Mouse (Mus musculus): ENCODE measurements at regions not wholly inside any gene's neighbourhood (a gene's known extent, or its start where the extent isn't known, plus 50 kb on each side); places are given as distances from the start of the nearest gene placed in this dataset.

DNA sequence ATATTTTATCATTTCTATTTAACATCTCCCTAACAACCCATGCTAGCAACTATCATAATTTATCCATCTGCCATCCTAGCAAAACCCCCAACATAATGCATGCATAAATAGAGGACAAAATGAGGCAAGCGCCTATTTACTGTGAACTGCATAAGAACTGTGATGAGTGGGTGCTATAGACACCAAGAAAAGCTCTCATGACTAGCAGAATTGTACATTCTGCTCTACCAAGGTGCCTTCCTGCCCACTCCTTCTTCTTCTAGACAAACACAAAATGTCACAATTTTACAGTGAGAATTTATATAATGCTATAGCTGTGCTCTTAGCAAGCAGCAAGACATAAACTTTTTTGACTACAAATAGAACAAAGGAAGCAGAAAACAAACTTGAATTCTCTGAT is 305.9 kb downstream of the Brinp1 start:
- H3K4me3 ChIP-seq: no peak overlapping the region
- no peaks in the 10 kb centered on the region for H3K9me3 ChIP-seq
- no peak overlapping the region for H3K27ac ChIP-seq (replicated peaks)
- 88% methylated on average over 1 of the region's 1 CpGs for WGBS
- ATAC-seq (ENCODE audit: low read depth): no peak
- H3K9ac ChIP-seq: no peak overlapping the region
- no peak overlapping the region for H3K4me2 ChIP-seq
- no peaks in the 10 kb centered on the region for H3K36me3 ChIP-seq
- no peaks in the 10 kb centered on the region for H3K27me3 ChIP-seq
- no peaks in the 10 kb centered on the region for H3K4me1 ChIP-seq (replicated peaks)

DNA sequence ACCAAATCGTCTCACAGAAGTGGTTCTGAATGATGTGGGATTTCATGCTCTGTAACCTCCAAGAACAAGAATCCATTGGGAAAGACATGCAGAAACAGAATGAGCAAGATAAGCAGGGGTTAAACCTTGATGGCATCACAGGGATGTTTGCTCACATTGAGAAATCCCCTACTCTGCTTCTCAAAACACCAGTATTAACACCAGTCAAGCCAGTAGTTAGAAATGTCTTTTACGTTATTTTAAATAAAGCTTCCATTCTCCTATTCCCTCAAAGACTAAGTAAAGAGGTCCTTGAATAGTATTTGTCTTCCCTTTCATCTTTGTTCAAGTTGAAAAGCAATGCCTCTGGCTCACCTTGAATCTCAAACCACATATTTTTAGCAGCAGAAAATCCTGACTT is 320.9 kb downstream of the Brinp1 start:
- Histone ChIP-seq H3K4me3 (no peak overlapping the region), H3K36me3 (no peaks in the 10 kb centered on the region), H3K4me2 (no peak overlapping the region), H3K9me3 (no peaks in the 10 kb centered on the region), H3K27me3 (no peaks in the 10 kb centered on the region), H3K27ac (replicated peaks) (no peak overlapping the region), H3K9ac (no peak overlapping the region), H3K4me1 (replicated peaks) (no peaks in the 10 kb centered on the region)
- ATAC-seq (ENCODE audit: low read depth): no peak
- 85% methylated on average over 2 of the region's 2 CpGs for WGBS

DNA sequence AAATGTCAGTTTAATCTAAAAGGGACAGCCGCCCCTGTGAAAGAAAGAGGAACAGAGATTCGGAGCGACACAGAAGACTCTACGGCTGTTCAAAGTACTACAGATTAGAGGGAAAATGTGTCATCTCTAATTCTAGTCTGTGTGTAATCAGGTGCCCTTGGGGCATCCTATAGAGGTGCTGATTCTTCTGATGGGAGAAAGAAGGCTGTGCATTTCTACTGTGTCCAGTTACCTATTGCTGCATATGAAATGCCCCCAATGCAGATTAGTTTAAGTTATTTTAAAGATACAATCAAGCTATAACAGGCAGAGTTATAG is 330.2 kb downstream of the Brinp1 start:
- ATAC-seq (ENCODE audit: low read depth): peak; percentile 50; the same call in 1 of the 2 replicates
- H3K27ac ChIP-seq (replicated peaks): no peak overlapping the region
- H3K9ac ChIP-seq: no peak overlapping the region
- no peaks in the 10 kb centered on the region for H3K9me3 ChIP-seq
- WGBS: 21% methylated on average over 4 of the region's 4 CpGs
- no peaks in the 10 kb centered on the region for H3K36me3 ChIP-seq
- no peak overlapping the region for H3K4me2 ChIP-seq
- H3K4me1 ChIP-seq (replicated peaks): peaks cover 12% of the 10 kb centered on the region; the same call in 1 of the 2 replicates
- no peaks in the 10 kb centered on the region for H3K27me3 ChIP-seq
- H3K4me3 ChIP-seq: no peak overlapping the region

DNA sequence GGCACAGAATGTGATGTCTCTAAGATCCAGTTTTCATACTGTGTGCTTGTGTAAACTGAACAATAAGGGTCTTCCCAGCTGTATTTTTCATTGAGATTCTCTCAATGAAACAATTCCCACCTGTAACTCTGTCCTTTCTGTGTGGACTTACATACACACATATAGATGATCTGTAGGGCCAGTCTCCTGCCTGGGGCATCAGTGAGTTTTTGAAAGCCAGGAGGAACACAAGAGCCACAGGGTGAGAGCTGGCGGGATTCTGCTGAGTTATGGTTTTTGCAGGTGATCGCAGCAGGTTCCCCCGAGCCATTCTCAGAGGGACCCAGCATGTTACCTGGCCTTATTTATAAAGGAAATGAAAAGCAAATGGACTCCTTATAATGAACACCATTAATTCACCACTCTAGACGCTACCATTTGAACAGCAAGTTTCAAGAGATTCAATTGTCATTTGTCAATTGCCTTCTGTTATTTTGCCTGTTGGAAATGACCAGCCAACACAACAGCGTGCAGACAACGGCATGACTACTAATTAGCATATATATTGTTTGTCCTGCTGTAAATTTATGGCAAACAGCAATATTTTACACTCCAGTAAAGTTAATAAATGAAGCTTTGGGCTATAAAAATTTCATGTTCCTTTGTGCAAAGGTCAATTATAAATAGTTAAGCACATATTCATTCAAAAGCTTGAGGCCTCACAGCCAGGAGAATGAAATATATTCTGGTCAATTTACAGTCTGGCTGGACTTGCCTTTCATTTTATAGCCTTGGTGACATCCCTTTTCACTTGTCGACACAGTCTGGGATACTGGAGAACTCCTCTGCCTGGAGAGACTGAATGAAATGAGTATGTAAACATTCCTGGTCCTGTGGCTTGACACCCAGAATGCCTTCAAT is 330.8 kb downstream of the Brinp1 start:
- H3K4me2 ChIP-seq: no peak overlapping the region
- H3K27ac ChIP-seq (replicated peaks): no peak overlapping the region
- peak; percentile 78 for ATAC-seq (ENCODE audit: low read depth)
- H3K4me3 ChIP-seq: no peak overlapping the region
- H3K36me3 ChIP-seq: no peaks in the 10 kb centered on the region
- WGBS: 28% methylated on average over 7 of the region's 7 CpGs
- no peaks in the 10 kb centered on the region for H3K27me3 ChIP-seq
- no peak overlapping the region for H3K9ac ChIP-seq
- no peaks in the 10 kb centered on the region for H3K9me3 ChIP-seq
- peaks cover 12% of the 10 kb centered on the region; the same call in 1 of the 2 replicates for H3K4me1 ChIP-seq (replicated peaks)

DNA sequence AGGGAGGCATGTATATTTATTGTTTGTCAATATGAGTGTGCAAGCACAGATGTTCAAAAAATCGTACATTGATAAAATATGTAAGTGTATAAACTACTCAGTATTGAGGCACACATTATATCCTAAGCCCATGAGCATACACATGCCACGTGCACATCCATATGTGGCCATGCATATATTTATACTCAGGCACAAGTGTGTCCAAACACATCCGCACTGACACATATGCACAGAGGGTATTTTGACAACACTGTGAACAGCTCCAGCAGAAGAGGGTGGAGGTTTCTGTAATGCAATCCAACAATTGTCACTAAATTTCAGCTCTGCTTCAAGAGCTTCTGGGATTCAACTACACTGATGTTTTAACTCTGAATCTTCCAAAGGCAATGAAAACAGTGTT is 333.6 kb downstream of the Brinp1 start:
- no peak overlapping the region for H3K9ac ChIP-seq
- no peaks in the 10 kb centered on the region for H3K27me3 ChIP-seq
- no peak overlapping the region for H3K4me3 ChIP-seq
- 90% methylated on average over 3 of the region's 3 CpGs for WGBS
- H3K9me3 ChIP-seq: no peaks in the 10 kb centered on the region
- H3K36me3 ChIP-seq: no peaks in the 10 kb centered on the region
- peaks cover 12% of the 10 kb centered on the region; the same call in 1 of the 2 replicates for H3K4me1 ChIP-seq (replicated peaks)
- no peak for ATAC-seq (ENCODE audit: low read depth)
- H3K27ac ChIP-seq (replicated peaks): no peak overlapping the region
- no peak overlapping the region for H3K4me2 ChIP-seq

DNA sequence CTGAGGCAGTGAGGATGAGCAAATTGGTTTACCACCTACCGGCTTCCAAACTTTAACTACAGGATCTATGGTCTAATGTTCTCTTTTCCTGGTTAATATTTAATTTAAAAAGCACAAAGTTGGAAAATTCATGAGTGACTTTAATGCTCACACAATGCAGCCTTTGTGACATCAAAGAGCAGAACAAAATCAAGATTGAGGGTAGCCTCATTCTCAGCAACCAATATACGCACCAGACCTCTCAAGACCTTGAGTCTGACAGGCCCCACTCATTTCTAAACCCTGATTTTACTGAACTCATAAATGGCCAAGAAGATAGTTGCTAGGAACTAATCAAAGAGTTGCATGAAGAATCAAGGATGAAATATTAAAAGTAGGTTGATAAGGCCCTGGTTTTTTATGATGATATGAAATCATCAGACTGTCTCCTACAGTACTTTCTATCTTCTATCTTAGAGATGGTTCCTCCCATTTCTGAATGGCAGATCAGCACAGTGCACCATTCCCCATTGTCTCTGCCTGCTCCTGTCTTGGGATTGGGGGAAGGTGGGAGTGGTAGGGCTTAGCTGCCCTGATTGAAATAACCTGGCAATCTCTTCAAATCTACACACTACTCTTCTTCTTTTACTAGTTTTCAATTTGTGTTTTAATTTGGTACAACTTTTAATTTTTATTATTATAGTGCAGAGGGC is 338.3 kb downstream of the Brinp1 start:
- WGBS: 82% methylated on average over 2 of the region's 2 CpGs

DNA sequence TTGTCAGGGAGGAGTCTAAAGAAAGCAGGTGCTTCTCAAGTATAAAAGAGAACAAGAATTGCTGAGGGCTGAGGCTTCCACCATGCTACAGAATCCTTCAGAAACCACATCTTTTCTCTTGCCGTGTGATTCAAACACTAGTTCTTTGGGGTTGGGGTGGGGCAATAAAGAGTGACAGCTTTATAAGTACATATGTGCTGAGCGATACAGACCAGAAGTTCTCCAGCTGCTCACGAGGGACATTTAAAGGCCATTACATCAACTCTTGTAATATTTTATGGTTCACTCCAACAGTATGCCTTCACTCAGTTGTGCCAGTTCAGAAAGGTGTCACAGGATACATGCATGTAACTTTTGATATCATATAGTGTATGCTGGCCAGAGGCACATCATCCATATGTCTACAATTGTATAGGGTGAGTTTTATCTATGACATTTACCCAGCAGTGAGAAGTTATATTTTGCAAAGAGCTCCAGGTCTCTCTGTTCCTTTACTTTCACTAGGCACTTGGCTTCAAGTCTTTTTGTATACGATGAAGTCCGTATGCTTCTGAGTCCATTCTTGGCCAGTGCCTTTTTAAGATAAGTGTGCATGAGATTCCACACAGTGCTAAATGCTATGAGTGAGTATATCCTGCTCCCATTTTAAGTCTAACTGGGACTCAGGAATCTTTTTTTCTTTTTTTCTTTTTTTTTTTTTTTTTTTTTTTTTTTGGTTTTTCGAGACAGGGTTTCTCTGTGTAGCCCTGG is 341.8 kb downstream of the Brinp1 start:
- Histone ChIP-seq H3K36me3 (no peaks in the 10 kb centered on the region), H3K9ac (no peak overlapping the region), H3K4me3 (no peak overlapping the region), H3K9me3 (no peaks in the 10 kb centered on the region), H3K4me2 (no peak overlapping the region), H3K27me3 (no peaks in the 10 kb centered on the region), H3K4me1 (replicated peaks) (no peaks in the 10 kb centered on the region), H3K27ac (replicated peaks) (no peak overlapping the region)
- ATAC-seq (ENCODE audit: low read depth): no peak
- WGBS: 89% methylated on average over 5 of the region's 6 CpGs

More for the DNA sequence above, 338.3 kb downstream of the Brinp1 start:
- no peak for ATAC-seq (ENCODE audit: low read depth)
- Histone ChIP-seq H3K4me1 (replicated peaks) (no peaks in the 10 kb centered on the region), H3K27ac (replicated peaks) (no peak overlapping the region), H3K4me2 (no peak overlapping the region), H3K27me3 (no peaks in the 10 kb centered on the region), H3K36me3 (no peaks in the 10 kb centered on the region), H3K4me3 (no peak overlapping the region), H3K9me3 (no peaks in the 10 kb centered on the region), H3K9ac (no peak overlapping the region)

DNA sequence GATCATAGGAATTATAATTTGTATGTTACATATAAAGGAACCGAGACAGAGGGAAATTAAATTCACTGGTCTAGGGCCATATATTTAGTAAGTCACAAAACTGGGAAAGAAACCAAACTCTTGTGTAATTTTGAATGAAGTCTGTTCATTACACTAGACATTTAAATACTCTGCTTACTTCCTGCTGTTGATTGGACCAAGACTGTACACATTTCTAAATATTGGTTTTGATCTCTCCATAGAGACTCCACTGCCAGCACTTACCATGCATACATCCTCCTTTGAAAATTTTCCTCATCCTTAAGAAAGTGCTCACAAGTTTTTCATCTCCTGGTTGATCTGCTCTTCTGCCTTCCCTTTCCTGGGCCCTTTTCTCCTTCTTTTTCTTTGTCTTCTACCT is 358.9 kb downstream of the Brinp1 start:
- Histone ChIP-seq H3K36me3 (no peaks in the 10 kb centered on the region), H3K27me3 (no peaks in the 10 kb centered on the region), H3K4me1 (replicated peaks) (no peaks in the 10 kb centered on the region), H3K9me3 (no peaks in the 10 kb centered on the region), H3K4me3 (no peak overlapping the region), H3K4me2 (no peak overlapping the region), H3K9ac (no peak overlapping the region), H3K27ac (replicated peaks) (no peak overlapping the region)
- ATAC-seq (ENCODE audit: low read depth): no peak
- 83% methylated on average over 1 of the region's 1 CpGs for WGBS

DNA sequence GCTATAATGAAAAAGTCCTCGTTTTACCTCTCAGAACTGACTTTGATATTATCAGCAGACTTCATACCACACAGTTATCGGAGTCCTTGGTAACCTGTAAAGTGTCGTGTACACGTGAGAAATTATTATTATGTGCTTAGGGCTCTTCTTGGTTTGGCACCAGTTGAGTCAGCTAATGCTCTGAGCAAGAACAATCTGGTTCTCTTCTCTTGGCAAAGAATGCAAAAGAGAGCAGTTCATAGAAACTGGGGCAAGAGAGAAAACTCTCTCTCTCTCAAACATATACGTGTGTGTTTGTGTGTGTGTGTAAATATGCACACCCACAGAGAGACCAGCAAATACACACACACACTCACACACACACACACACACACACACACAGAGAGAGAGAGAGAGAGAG is 378.8 kb downstream of the Brinp1 start:
- no peaks in the 10 kb centered on the region for H3K27me3 ChIP-seq
- H3K4me3 ChIP-seq: no peak overlapping the region
- no peak overlapping the region for H3K9ac ChIP-seq
- H3K4me2 ChIP-seq: no peak overlapping the region
- no peaks in the 10 kb centered on the region for H3K36me3 ChIP-seq
- H3K4me1 ChIP-seq (replicated peaks): no peaks in the 10 kb centered on the region
- 88% methylated on average over 5 of the region's 5 CpGs for WGBS
- no peak for ATAC-seq (ENCODE audit: low read depth)
- no peaks in the 10 kb centered on the region for H3K9me3 ChIP-seq
- H3K27ac ChIP-seq (replicated peaks): no peak overlapping the region

DNA sequence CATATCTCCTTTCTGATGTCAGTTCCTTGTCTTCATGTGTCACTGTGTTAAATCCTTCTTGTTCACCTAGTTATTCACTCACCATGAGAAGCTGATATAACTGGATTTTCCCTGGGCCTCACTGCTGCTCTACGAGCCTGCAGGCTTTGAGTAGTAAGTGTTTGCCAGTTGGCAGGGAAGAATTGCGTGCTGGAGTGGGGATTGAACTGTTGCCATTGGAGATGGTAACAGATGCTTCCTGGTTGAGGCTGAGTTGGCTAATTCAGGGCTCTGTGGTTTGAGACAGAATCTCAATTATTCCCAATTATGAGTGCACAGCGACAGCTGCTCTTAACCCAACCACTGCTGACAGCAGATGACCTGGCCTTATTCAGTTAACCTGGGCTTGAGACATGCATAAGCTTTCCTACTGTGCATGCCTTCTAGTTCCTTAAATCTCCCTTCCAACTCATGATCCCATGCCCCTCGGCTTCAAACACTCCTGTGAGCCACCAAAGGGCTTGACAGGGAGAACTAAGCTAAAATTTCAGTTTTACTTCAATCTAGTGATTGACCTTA is 379.5 kb downstream of the Brinp1 start:
- H3K27me3 ChIP-seq: no peaks in the 10 kb centered on the region
- 83% methylated on average over 4 of the region's 4 CpGs for WGBS
- H3K27ac ChIP-seq (replicated peaks): no peak overlapping the region
- H3K9ac ChIP-seq: no peak overlapping the region
- H3K4me2 ChIP-seq: no peak overlapping the region
- H3K9me3 ChIP-seq: no peaks in the 10 kb centered on the region
- no peaks in the 10 kb centered on the region for H3K36me3 ChIP-seq
- H3K4me3 ChIP-seq: no peak overlapping the region
- ATAC-seq (ENCODE audit: low read depth): no peak
- H3K4me1 ChIP-seq (replicated peaks): no peaks in the 10 kb centered on the region

DNA sequence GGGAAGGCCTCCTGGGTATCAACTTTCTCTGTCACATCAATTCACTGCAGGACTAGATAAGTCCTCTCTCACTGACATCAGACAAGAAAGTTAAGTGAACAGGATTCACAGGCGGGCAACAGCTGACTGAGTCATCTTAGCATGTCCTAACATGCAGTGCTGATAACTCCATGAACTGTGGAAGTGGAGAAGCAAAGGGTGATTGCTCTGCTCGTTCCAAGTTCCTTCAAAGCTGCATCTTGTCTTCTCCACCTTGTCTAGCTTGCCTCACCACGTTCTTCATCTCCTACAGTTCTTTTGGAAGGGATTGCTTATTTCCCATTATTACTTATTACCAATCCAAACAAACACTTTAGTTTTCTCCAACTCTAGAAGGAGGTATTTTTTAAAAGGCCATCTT is 380.9 kb downstream of the Brinp1 start:
- no peaks in the 10 kb centered on the region for H3K4me1 ChIP-seq (replicated peaks)
- H3K36me3 ChIP-seq: no peaks in the 10 kb centered on the region
- no peak overlapping the region for H3K4me2 ChIP-seq
- H3K9ac ChIP-seq: no peak overlapping the region
- 73% methylated on average over 3 of the region's 3 CpGs for WGBS
- no peaks in the 10 kb centered on the region for H3K27me3 ChIP-seq
- H3K4me3 ChIP-seq: no peak overlapping the region
- no peak for ATAC-seq (ENCODE audit: low read depth)
- H3K9me3 ChIP-seq: no peaks in the 10 kb centered on the region
- H3K27ac ChIP-seq (replicated peaks): no peak overlapping the region

DNA sequence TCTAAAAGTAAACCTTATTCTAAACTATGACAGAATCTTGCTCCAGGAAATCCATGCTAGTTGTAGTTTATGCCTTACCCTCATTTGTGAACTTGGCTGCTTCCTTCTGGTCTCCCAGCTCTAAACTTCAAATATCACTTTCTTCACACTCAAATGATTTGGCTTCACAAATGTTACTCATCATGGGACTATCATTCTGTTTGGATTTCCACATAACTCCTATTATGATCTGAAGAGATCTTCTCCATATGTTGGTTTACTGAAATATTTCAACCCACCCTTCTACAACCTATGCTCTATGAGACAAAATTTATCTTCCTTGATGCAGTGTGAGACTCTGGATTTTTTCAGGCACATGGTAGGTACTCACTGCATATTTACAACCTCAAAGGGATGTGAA is 381.7 kb downstream of the Brinp1 start:
- ATAC-seq (ENCODE audit: low read depth): no peak
- H3K4me2 ChIP-seq: no peak overlapping the region
- no peaks in the 10 kb centered on the region for H3K4me1 ChIP-seq (replicated peaks)
- no peaks in the 10 kb centered on the region for H3K27me3 ChIP-seq
- no peaks in the 10 kb centered on the region for H3K36me3 ChIP-seq
- H3K27ac ChIP-seq (replicated peaks): no peak overlapping the region
- H3K9ac ChIP-seq: no peak overlapping the region
- H3K4me3 ChIP-seq: no peak overlapping the region
- H3K9me3 ChIP-seq: no peaks in the 10 kb centered on the region
